Mouse (Mus musculus) limb, embryonic 13.5 days (tissue): ENCODE measurements around the gene Nts. TPM values are rescaled to one million over a fixed set of nuclear protein-coding genes. Genes with fewer than 3 reads are reported as not detected.

Experiments
- ATAC-seq: fragments of 200-750 bp; cut with Nextera tagmentation; 2 replicates; pipeline ENCODE4 v1.8.0; 2017; ENCODE audit warnings: low read depth, moderate number of reproducible peaks, moderate TSS enrichment; ENCODE audit not compliant: low FRiP score
- H3K27ac ChIP-seq: fragments of 300-500 bp; sonication (generic); 2 replicates; pipeline ENCODE4 v1.5.1; 2015; ENCODE audit warnings: inconsistent platforms, mild to moderate bottlenecking, moderate library complexity
- H3K27me3 ChIP-seq: fragments of 300-500 bp; sonication (generic); 2 replicates; pipeline ENCODE4 v1.6.1; 2015; ENCODE audit warnings: mild to moderate bottlenecking, inconsistent platforms
- H3K36me3 ChIP-seq: fragments of 300-500 bp; sonication (generic); 2 replicates; pipeline ENCODE4 v1.6.1; 2015; ENCODE audit warnings: inconsistent platforms, mild to moderate bottlenecking, moderate library complexity
- H3K4me1 ChIP-seq: fragments of 300-500 bp; sonication (generic); 2 replicates; pipeline ENCODE4 v1.6.1; 2015; ENCODE audit warnings: inconsistent platforms
- H3K4me2 ChIP-seq: fragments of 300-500 bp; sonication (generic); replicated peaks from 2 replicates; pipeline ENCODE4 v1.6.1; 2015; ENCODE audit warnings: inconsistent platforms, mild to moderate bottlenecking, moderate library complexity
- H3K4me3 ChIP-seq: fragments of 300-500 bp; sonication (generic); 2 replicates; pipeline ENCODE4 v1.5.1; 2015; ENCODE audit warnings: moderate library complexity, mild to moderate bottlenecking, inconsistent platforms
- H3K9ac ChIP-seq: fragments of 300-500 bp; sonication (generic); 2 replicates; pipeline ENCODE4 v1.6.1; 2015; ENCODE audit warnings: mild to moderate bottlenecking, inconsistent platforms
- H3K9me3 ChIP-seq: fragments of 300-500 bp; sonication (generic); 2 replicates; pipeline ENCODE4 v1.6.1; 2016; ENCODE audit warnings: inconsistent platforms
- WGBS: fragments of 180-500 bp; shearing (Covaris S2); methylation state at CpG from one replicate; pipeline ENCODE4 v1.1.7; 2015; 5-methylcytosine and 5-hydroxymethylcytosine counted together
- polyA plus RNA-seq: library from polyadenylated mRNA; unstranded; fragments of >200 nt; fragmentation: Nextera tagmentation; extraction: Ambion mirVana; gene quantifications from 2 replicates; pipeline ENCODE4 v1.2.1, GENCODE M21; 2015

Gene Nts
- 0.57 and 1.2 TPM in 2 replicates for polyA plus RNA-seq

- ATAC-seq: no peak
- no peaks in the 10 kb centered on the region for H3K4me1 ChIP-seq
- 0 out of 2 replicates have a peak, but pooled peaks cover 5% of the 10 kb centered on the region for H3K27me3 ChIP-seq
- no peak within 1 kb of the TSS for H3K4me2 ChIP-seq
- H3K36me3 ChIP-seq: no peaks in the 10 kb centered on the region
- H3K27ac ChIP-seq: no peak within 1 kb of the TSS
- H3K4me3 ChIP-seq: no peak within 1 kb of the TSS
- H3K9ac ChIP-seq: no peak within 1 kb of the TSS
- H3K9me3 ChIP-seq: no peaks in the 10 kb centered on the region
- 25% methylated on average over 3 of the region's 3 CpGs for WGBS
These were observed at the start of gene Nts for GRCm38 (mm10) chr10:102490386-102490785. Gene Nts, minus strand, starts transcription at chr10:102490486.

DNA sequence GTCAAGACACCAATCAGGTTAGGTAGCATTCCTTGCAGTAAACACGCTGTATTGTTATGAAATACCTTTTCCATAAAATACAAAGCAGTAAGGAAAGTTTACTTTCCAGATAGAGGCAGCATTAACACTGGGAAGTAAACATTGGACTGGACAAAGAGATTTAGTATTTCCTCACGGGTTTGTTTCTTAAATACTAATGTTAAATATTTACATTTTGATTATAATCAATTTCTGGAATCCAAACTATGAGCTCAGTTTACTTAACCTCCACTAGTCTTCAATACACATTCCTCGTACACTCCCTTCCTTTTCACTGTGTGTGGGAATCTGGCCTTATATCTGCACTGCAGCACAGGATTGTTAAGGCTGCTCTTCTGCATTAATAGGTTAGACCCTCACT is 37.6 kb upstream of the Nts start:
- H3K4me3 ChIP-seq: no peak overlapping the region
- 84% methylated on average over 3 of the region's 3 CpGs for WGBS
- no peaks in the 10 kb centered on the region for H3K27me3 ChIP-seq
- no peak overlapping the region for H3K9ac ChIP-seq
- no peak for ATAC-seq
- no peaks in the 10 kb centered on the region for H3K36me3 ChIP-seq
- no peak overlapping the region for H3K27ac ChIP-seq
- no peaks in the 10 kb centered on the region for H3K4me1 ChIP-seq
- H3K4me2 ChIP-seq: no peak overlapping the region
- H3K9me3 ChIP-seq: no peaks in the 10 kb centered on the region

GRCm38 (mm10) chr10:102514159-102514558 is 23.9 kb upstream of the Nts start:
- Histone ChIP-seq H3K9me3 (no peaks in the 10 kb centered on the region), H3K27ac (no peak overlapping the region), H3K4me2 (0 out of 2 replicates have a peak overlapping the region, but pooled peaks have one; percentile 11), H3K9ac (no peak overlapping the region), H3K36me3 (no peaks in the 10 kb centered on the region), H3K4me1 (peaks cover 17% of the 10 kb centered on the region), H3K27me3 (no peaks in the 10 kb centered on the region), H3K4me3 (no peak overlapping the region)
- 0% methylated on average over 1 of the region's 1 CpGs for WGBS
- no peak for ATAC-seq

DNA sequence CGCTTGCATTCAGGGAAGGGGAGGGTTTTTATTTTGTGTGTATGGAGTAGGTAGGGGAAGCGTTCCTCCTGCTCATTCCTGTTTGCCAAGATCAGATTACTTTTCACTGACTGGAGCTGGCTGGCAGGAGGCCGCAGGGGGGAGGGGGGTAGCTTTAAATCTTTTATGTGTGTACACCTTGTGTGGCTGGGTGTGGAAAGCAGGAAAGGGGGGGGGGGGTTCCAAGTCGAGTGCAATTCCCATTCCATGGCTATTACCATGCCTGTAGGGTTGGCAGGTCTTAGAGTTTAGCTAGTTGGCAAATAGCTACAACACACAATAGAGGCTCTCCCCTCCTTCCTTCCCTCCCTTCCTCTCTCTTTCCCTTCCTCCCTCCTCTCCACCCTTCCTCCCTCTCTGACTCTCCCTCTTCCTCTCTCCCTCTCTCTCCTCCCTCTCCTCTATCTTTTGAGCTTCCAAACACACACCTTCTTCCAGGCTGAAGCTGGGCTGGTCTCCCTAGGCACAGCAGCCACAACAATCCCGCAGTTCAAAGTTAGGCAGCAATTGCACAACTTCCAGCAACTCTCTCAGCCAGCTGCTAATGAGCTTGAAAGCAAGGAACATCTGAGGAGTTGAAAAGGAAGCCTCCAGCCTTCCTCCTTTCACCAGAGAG is 21.6 kb upstream of the Nts start, which contains the start of gene Rassf9:
Rassf9 (plus strand) TSS at position 416 of the 655 bp plus-strand sequence.
- Histone ChIP-seq H3K9ac (peak within 1 kb of the TSS; percentile 46; the same call in 1 of the 2 replicates), H3K4me2 (peak within 1 kb of the TSS; percentile 55), H3K4me3 (peak within 1 kb of the TSS; percentile 37), H3K27ac (peak within 1 kb of the TSS; percentile 53; the same call in 1 of the 2 replicates), H3K9me3 (no peaks in the 10 kb centered on the region), H3K27me3 (no peaks in the 10 kb centered on the region), H3K36me3 (no peaks in the 10 kb centered on the region), H3K4me1 (peaks cover 17% of the 10 kb centered on the region)
- WGBS: 2% methylated on average over 5 of the region's 5 CpGs
- ATAC-seq: peak; percentile 92

- ATAC-seq: no peak; the same call in 1 of the 2 replicates
- no peaks in the 10 kb centered on the region for H3K36me3 ChIP-seq
- peaks cover 22% of the 10 kb centered on the region for H3K4me1 ChIP-seq
- H3K9ac ChIP-seq: no peak overlapping the region
- H3K4me2 ChIP-seq: peak overlapping the region; percentile 55
- no peaks in the 10 kb centered on the region for H3K27me3 ChIP-seq
- H3K9me3 ChIP-seq: no peaks in the 10 kb centered on the region
- H3K27ac ChIP-seq: no peak overlapping the region
- peak overlapping the region; percentile 37; the same call in 1 of the 2 replicates for H3K4me3 ChIP-seq
- 29% methylated on average over 3 of the region's 3 CpGs for WGBS
These were observed 21.1 kb upstream of the Nts start for GRCm38 (mm10) chr10:102511461-102511806.

- 4% methylated on average over 4 of the region's 4 CpGs for WGBS
- no peaks in the 10 kb centered on the region for H3K9me3 ChIP-seq
- ATAC-seq: no peak
- H3K27me3 ChIP-seq: no peaks in the 10 kb centered on the region
- H3K9ac ChIP-seq: no peak overlapping the region
- H3K27ac ChIP-seq: no peak overlapping the region
- no peak overlapping the region for H3K4me3 ChIP-seq
- no peak overlapping the region for H3K4me2 ChIP-seq
- peaks cover 21% of the 10 kb centered on the region for H3K4me1 ChIP-seq
- H3K36me3 ChIP-seq: no peaks in the 10 kb centered on the region
These were observed 17.1 kb upstream of the Nts start for GRCm38 (mm10) chr10:102507386-102507785.

- H3K9me3 ChIP-seq: no peaks in the 10 kb centered on the region
- no peak overlapping the region for H3K27ac ChIP-seq
- no peak overlapping the region for H3K4me3 ChIP-seq
- H3K4me1 ChIP-seq: no peaks in the 10 kb centered on the region
- H3K9ac ChIP-seq: no peak overlapping the region
- no peak overlapping the region for H3K4me2 ChIP-seq
- no peak; the same call in 1 of the 2 replicates for ATAC-seq
- WGBS: 23% methylated on average over 4 of the region's 4 CpGs
- no peaks in the 10 kb centered on the region for H3K36me3 ChIP-seq
- H3K27me3 ChIP-seq: no peaks in the 10 kb centered on the region
These were observed 8.5 kb upstream of the Nts start for GRCm38 (mm10) chr10:102498754-102499153.

DNA sequence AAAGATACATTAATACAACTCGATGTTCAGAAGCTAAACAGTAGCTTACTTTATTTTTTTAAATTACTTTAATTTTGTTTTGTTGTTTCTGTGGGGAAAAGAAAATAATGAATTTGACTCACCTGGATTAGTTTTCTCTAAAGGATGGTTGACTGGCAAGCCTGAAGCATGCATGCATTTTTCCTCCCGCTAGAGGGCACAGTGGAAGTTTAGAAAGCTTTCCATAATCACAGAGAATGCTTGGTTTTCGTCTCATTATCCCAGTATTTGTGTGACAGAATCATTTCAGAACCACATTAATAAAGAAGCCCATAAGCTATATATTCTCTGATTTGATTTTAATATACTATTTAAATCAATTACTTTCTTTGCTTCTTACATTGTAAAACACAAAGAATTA is 1.5 kb upstream of the Nts start:
- H3K4me2 ChIP-seq: no peak overlapping the region
- H3K36me3 ChIP-seq: no peaks in the 10 kb centered on the region
- WGBS: 15% methylated on average over 3 of the region's 3 CpGs
- H3K4me3 ChIP-seq: no peak overlapping the region
- H3K27ac ChIP-seq: no peak overlapping the region
- 0 out of 2 replicates have a peak, but pooled peaks cover 5% of the 10 kb centered on the region for H3K27me3 ChIP-seq
- no peaks in the 10 kb centered on the region for H3K9me3 ChIP-seq
- ATAC-seq: no peak
- H3K9ac ChIP-seq: no peak overlapping the region
- no peaks in the 10 kb centered on the region for H3K4me1 ChIP-seq

GRCm38 (mm10) chr10:102469412-102469811 is 20.9 kb downstream of the Nts start:
- no peak overlapping the region for H3K4me3 ChIP-seq
- no peaks in the 10 kb centered on the region for H3K4me1 ChIP-seq
- no peak overlapping the region for H3K4me2 ChIP-seq
- H3K27me3 ChIP-seq: no peaks in the 10 kb centered on the region
- H3K9me3 ChIP-seq: no peaks in the 10 kb centered on the region
- ATAC-seq: no peak
- no peak overlapping the region for H3K27ac ChIP-seq
- no peaks in the 10 kb centered on the region for H3K36me3 ChIP-seq
- WGBS: 76% methylated on average over 2 of the region's 2 CpGs
- H3K9ac ChIP-seq: no peak overlapping the region

DNA sequence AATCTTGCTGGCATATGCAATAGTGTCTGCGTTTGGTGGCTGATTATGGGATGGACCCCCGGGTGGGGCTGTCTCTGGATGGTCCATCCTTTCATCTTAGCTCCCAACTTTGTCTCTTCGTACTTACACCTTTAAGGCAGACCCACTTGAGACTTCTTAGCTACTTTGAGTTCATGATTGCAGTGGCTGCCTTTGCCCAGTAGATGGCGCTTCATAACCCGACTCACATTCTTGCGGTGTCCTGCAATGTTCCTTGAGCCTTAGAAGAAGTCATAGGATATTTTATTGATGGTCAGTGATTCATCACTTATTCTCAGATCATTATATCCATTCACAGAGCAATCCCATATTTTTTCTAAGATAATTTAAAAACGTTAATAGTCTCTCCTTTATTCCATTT is 38.5 kb downstream of the Nts start:
- Histone ChIP-seq H3K9ac (no peak overlapping the region), H3K27ac (no peak overlapping the region), H3K36me3 (no peaks in the 10 kb centered on the region), H3K9me3 (no peaks in the 10 kb centered on the region), H3K27me3 (no peaks in the 10 kb centered on the region), H3K4me2 (no peak overlapping the region), H3K4me3 (no peak overlapping the region), H3K4me1 (no peaks in the 10 kb centered on the region)
- ATAC-seq: peak; percentile 54; the same call in 1 of the 2 replicates
- WGBS: 9% methylated on average over 7 of the region's 7 CpGs

- Histone ChIP-seq H3K4me1 (no peaks in the 10 kb centered on the region), H3K9ac (no peak overlapping the region), H3K27ac (no peak overlapping the region), H3K9me3 (no peaks in the 10 kb centered on the region), H3K27me3 (no peaks in the 10 kb centered on the region), H3K4me3 (no peak overlapping the region), H3K36me3 (no peaks in the 10 kb centered on the region), H3K4me2 (no peak overlapping the region)
- no peak for ATAC-seq
- 4% methylated on average over 7 of the region's 7 CpGs for WGBS
These were observed 40.8 kb downstream of the Nts start for GRCm38 (mm10) chr10:102449449-102449848.

GRCm38 (mm10) chr10:102444912-102445556 is 45.3 kb downstream of the Nts start:
- Histone ChIP-seq H3K27me3 (no peaks in the 10 kb centered on the region), H3K4me2 (no peak overlapping the region), H3K36me3 (no peaks in the 10 kb centered on the region), H3K9me3 (no peaks in the 10 kb centered on the region), H3K4me1 (no peaks in the 10 kb centered on the region), H3K9ac (no peak overlapping the region), H3K27ac (no peak overlapping the region), H3K4me3 (no peak overlapping the region)
- 23% methylated on average over 2 of the region's 2 CpGs for WGBS
- ATAC-seq: no peak
